Mouse (Mus musculus): ENCODE data around the gene Spata21.

The Spata21 gene

DNA sequence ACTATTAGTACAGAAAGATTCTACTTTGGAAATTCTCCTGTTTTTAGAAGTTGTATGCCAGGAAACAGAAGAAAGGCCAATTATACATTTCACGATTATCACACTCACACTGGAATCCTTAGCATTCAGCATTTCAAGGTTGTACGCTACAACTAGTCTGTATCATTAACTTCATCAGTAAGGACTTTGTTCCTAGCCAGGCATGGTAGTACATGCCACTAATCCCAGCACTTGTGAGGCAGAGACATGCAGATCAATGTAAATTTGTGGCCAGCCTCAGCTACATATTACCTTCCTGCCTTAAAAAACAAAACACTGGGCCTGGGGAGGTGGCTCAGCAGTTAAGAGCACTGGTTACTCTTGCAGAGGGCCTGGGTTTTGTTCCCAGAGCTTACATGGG, 70.5 kb downstream of the Spata21 start:
- DNase-seq (ENCODE audit: low read depth, low spot score) = no peak

DNA sequence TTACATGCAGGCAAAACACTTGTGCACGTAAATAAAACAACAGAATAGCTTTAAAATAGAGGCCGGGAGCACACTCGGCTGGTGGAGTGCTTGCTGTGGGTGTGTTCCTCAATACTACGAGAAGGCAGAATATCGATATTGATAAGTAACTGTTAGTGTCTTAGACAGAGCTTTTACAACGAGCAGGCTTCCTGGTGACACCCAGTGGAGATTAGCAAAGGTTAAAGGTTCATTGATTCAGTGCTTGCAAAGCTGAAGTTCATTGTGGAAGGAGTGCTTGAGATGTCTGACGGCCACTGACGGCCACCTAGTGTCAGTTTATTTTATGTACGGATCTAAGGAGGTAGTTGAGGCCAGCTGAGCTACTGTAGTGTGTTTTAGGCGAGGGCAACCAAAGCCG, 71.0 kb downstream of the Spata21 start:
- DNase-seq (ENCODE audit: low read depth, low spot score) = no peak

GRCm38 (mm10) chr4:141159666-141160065, 71.5 kb downstream of the Spata21 start:
- no peak for DNase-seq (ENCODE audit: low read depth, low spot score)

- no peak for DNase-seq (ENCODE audit: low read depth, low spot score)
Observed at GRCm38 (mm10) chr4:141160193-141160592, 72.1 kb downstream of the Spata21 start.

- DNase-seq (ENCODE audit: low read depth, low spot score) = no peak
Observed at GRCm38 (mm10) chr4:141161699-141162208, 73.6 kb downstream of the Spata21 start.

Data from retina, adult 2 months (tissue).